Mouse (Mus musculus) kidney, adult 8-10 months (tissue): ENCODE results near the gene Them7.
A peak's percentile ranks its signal among the peaks of the same experiment; 100 is the strongest.

ENCODE experiments used
- DNase-seq, 2 experiments: peaks; one replicate each; pipeline ENCODE4 v3.0.0; 2022

The Them7 gene

DNA sequence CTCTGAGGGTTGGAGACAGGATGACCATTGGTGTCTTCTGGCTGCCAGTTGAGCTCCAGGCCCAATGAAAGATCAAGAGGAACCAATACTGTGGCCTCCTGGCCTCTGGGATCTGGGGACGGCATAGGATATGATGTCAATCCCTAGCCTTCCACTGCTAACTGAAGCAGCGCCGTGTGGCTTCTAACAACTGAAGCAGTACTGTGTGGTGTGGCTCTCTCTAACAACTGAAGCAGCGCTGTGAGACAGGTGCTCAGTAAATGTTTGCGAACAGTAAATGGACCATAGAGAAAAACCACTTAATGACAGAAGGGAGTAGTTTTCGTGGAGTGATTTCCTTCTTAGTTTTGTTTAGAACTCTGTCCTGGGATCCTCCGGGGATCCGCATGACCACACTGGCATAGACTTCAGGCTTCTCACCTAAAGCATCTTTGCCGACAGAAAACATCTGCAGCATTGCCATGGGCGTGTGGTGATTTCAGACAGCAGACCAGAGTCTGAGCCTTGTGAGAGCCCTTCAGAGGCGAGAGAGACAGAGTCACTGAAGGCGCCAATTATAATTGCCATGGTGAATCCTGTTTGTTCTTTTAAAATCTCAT, 194.6 kb downstream of the Them7 start:
- no peak for DNase-seq

GRCm38 (mm10) chr2:105427447-105427846, 203.3 kb downstream of the Them7 start:
- DNase-seq: no peak

DNA sequence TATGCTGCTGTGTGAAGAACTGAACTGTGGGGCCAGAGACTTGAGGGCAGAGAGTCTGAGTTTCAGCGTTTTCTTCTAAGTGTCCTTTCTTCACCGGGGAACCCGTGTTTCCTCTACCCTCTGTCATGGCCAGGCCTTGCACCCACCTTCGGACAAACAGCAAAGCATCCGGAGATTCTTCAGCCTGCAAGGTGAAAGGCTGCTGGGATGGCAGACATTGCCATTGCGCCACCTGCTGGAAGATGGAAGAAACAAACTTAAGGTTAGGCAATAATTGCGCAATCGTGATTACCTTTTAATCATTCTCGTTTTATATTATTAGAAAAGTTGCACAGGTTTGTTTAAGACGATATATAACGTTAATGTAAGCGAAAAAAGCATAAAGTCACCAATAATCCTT, 203.9 kb downstream of the Them7 start:
- peak; percentile 33 to 61 for DNase-seq

DNA sequence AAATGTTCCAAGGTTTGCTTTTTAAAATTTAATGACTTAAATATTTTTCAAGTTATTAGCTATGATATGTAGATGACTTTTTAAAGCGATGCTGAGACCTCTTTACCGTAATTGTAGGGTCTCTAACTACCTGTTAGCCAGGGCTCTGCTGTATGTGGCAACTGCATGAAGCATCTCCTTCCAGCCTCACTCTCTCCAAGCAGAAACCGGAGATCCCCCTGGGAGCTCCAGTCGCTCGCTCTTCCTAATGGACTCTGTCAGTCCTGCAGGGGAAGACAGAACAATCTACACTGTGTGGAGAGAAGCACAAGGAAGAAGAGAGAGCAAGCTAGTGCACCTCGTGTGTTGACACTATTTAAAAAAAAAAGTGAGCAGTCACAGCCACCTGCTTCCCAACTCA, 204.3 kb downstream of the Them7 start:
- DNase-seq: no peak
